Mouse (Mus musculus): ENCODE results near the gene Zfp266. TPM values are rescaled to one million over a fixed set of nuclear protein-coding genes. Genes with fewer than 3 reads are reported as not detected.
A peak's percentile ranks its signal among the peaks of the same experiment; 100 is the strongest.

Zfp266 gene
- polyA plus RNA-seq, 2 experiments = 5.0 to 8.7 TPM

DNA sequence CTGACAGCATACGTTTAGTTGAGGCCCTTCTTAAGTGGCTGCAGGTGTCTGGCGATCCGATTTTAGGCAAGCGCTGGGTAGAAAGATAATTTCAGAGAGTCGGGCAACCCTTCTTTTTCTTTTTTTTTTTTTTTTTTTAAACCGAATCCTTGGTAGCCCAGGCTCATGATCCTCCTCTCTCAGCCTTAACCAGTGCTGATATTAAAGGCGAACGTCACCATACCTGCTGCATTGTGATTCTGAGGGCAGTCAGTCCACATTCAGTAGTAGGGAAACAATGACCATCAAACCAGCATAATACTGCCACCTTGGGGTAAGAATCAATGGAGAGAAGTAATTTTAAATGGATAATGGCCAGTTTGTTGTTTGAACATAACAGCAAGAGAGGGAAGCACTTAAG, 23.9 kb upstream of the Zfp266 start:
- Histone ChIP-seq H3K9me3 (ENCODE audit: control insufficient read depth, low read length) (no peaks in the 10 kb centered on the region), H3K27me3 (ENCODE audit: control insufficient read depth, insufficient read depth, low read length) (no peaks in the 10 kb centered on the region), H3K27ac (no peak overlapping the region), H3K4me3 (ENCODE audit: insufficient read depth in 1 of 2, low read depth in 2 of 2, low read length in 2 of 2) (peak overlapping the region; percentile 40 to 58; a peak in 3 of 4 replicates), H3K9ac (replicated peaks) (no peak overlapping the region; the same call in 1 of the 2 replicates), H3K4me2 (ENCODE audit: low read depth) (peak overlapping the region; percentile 63), H3K36me3 (replicated peaks; ENCODE audit: control insufficient read depth, insufficient read depth, low read depth) (no peaks in the 10 kb centered on the region), H3K4me1 (replicated peaks; ENCODE audit: control insufficient read depth in 2 of 2, insufficient read depth in 2 of 2, low read length in 1 of 2) (peaks cover 0 to 5% of the 10 kb centered on the region in 2 experiments; a peak in 1 of 4 replicates)
- TF ChIP-seq CTCF (IDR thresholded peaks at IDR 0.05; ENCODE audit: low read depth) = peak; percentile 55
- TF ChIP-seq EP300 (IDR thresholded peaks at IDR 0.05; ENCODE audit: low read depth) = no peak
- ATAC-seq (ENCODE audit: insufficient read depth) (peak; percentile 25; the same call in 1 of the 2 replicates), DNase-seq (ENCODE audit: low read depth in 3 of 3, low spot score in 3 of 3) (peak in 2 of 3 experiments; percentile 31 to 36)
- WGBS (ENCODE audit: insufficient replicate concordance) = 16% methylated on average over 8 of the region's 8 CpGs

DNA sequence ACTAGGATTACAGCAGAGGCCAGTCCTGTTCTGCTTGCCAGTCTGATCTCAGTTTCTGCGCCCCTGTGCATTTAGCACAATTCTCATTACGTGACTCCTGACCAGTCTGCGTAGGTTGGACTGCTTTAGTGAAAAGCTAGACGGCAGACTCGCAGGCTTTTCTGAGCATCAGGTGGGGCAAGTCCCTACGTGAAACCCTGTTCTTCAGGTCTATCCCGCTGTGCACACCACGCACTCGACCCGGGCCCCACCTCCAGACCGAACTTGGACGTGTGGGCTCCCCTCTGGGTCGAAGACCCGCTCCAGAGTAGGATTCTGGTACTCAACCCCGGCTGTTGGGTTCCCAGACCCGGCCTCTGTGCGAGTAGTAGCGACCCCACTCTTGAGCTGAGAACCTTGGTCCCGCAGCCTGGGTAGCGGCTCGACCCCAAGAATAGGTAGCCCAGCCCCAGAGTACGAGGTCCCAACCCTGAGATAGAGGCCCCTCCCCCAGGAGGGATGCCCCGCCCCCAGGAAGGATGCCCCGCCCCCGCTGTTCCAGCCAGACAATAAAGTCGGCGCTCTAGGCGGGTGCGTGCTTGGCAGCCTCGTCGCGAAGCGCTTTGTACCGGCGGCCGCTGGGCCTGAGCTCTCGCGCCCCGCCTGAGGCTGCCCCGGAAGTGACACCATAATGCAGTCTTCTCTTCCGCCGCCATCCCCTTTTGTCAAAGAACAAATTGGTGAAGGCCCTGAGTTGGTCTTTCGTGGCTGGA, 23.0 kb upstream of the Zfp266 start:
- 5% methylated on average over 43 of the region's 43 CpGs for WGBS (ENCODE audit: insufficient replicate concordance)
- Histone ChIP-seq H3K4me3 (ENCODE audit: insufficient read depth in 1 of 2, low read depth in 2 of 2, low read length in 2 of 2) (peak overlapping the region; percentile 40 to 58), H3K27me3 (ENCODE audit: control insufficient read depth, insufficient read depth, low read length) (no peaks in the 10 kb centered on the region), H3K27ac (no peak overlapping the region), H3K4me2 (ENCODE audit: low read depth) (peak overlapping the region; percentile 63), H3K9me3 (ENCODE audit: control insufficient read depth, low read length) (no peaks in the 10 kb centered on the region), H3K36me3 (replicated peaks; ENCODE audit: control insufficient read depth, insufficient read depth, low read depth) (no peaks in the 10 kb centered on the region), H3K4me1 (replicated peaks; ENCODE audit: control insufficient read depth in 2 of 2, insufficient read depth in 2 of 2, low read length in 1 of 2) (peaks cover 0 to 5% of the 10 kb centered on the region in 2 experiments; a peak in 1 of 4 replicates), H3K9ac (replicated peaks) (peak overlapping the region; percentile 19)
- DNase-seq (ENCODE audit: low read depth in 3 of 3, low spot score in 3 of 3) = peak; percentile 40 to 54 (median 45)
- peak; percentile 87 for ATAC-seq (ENCODE audit: insufficient read depth)
- TF ChIP-seq EP300 (IDR thresholded peaks at IDR 0.05; ENCODE audit: low read depth) = no peak
- peak; percentile 35; the same call in 1 of the 2 replicates for TF ChIP-seq CTCF (IDR thresholded peaks at IDR 0.05; ENCODE audit: low read depth)

DNA sequence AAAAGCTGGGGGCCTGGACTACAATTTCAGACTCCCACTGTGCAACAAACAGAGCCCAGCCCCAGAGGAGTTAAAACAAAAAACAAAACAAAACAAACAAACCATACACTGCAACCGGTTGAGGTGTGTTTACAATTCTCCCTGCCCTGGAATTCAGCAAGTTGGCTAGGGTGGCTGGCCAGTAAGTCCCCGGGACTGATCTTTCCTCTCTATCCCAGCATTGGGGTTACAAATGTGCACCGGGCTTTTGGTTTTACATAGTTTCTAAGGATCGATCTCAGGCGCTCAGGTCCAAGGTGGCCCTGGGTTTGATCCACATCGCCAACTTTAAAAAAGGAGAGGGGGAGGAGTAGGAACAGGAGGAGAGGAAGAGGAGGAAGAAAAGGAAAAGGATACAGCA, 22.3 kb upstream of the Zfp266 start:
- Histone ChIP-seq H3K9me3 (ENCODE audit: control insufficient read depth, low read length) (no peaks in the 10 kb centered on the region), H3K4me2 (ENCODE audit: low read depth) (no peak overlapping the region), H3K27me3 (ENCODE audit: control insufficient read depth, insufficient read depth, low read length) (no peaks in the 10 kb centered on the region), H3K4me3 (ENCODE audit: insufficient read depth in 1 of 2, low read depth in 2 of 2, low read length in 2 of 2) (no peak overlapping the region), H3K9ac (replicated peaks) (no peak overlapping the region), H3K36me3 (replicated peaks; ENCODE audit: control insufficient read depth, insufficient read depth, low read depth) (no peaks in the 10 kb centered on the region), H3K27ac (no peak overlapping the region), H3K4me1 (replicated peaks; ENCODE audit: control insufficient read depth in 2 of 2, insufficient read depth in 2 of 2, low read length in 1 of 2) (peaks cover 0 to 5% of the 10 kb centered on the region in 2 experiments; a peak in 1 of 4 replicates)
- DNase-seq (ENCODE audit: low read depth in 3 of 3, low spot score in 3 of 3) = no peak
- no peak for ATAC-seq (ENCODE audit: insufficient read depth)
- WGBS (ENCODE audit: insufficient replicate concordance) = 46% methylated on average over 6 of the region's 6 CpGs
- TF ChIP-seq CTCF (IDR thresholded peaks at IDR 0.05; ENCODE audit: low read depth) = no peak
- no peak for TF ChIP-seq EP300 (IDR thresholded peaks at IDR 0.05; ENCODE audit: low read depth)

DNA sequence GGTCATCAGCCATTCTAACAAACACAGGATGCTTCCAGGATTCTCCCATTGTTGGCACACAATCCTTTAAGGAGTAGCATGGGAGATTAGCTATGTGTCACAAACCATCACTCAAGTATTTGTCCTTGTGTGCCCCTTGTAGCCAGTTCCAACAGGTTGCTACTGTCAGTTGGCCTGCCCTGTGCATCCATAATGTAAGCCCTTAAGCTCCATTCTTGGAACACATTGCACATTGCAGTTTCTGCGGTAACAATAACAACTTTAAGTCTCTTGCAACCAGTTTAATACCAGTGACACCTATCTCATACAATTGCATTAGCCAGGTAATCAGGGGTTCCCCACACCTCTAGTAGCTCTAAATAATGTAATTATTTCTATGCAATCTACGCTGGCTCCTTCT, 15.4 kb upstream of the Zfp266 start:
- no peaks in the 10 kb centered on the region for H3K4me1 ChIP-seq (replicated peaks; ENCODE audit: control insufficient read depth in 2 of 2, insufficient read depth in 2 of 2, low read length in 1 of 2)
- no peak overlapping the region for H3K27ac ChIP-seq
- H3K4me3 ChIP-seq (ENCODE audit: insufficient read depth in 1 of 2, low read depth in 2 of 2, low read length in 2 of 2) = no peak overlapping the region
- DNase-seq (ENCODE audit: low read depth in 3 of 3, low spot score in 3 of 3) (no peak), ATAC-seq (ENCODE audit: insufficient read depth) (no peak)
- no peak for TF ChIP-seq CTCF (IDR thresholded peaks at IDR 0.05; ENCODE audit: low read depth)
- no peak for TF ChIP-seq EP300 (IDR thresholded peaks at IDR 0.05; ENCODE audit: low read depth)
- H3K4me2 ChIP-seq (ENCODE audit: low read depth) = no peak overlapping the region
- no peaks in the 10 kb centered on the region for H3K36me3 ChIP-seq (replicated peaks; ENCODE audit: control insufficient read depth, insufficient read depth, low read depth)
- no peaks in the 10 kb centered on the region; the same call in 1 of the 2 replicates for H3K27me3 ChIP-seq (ENCODE audit: control insufficient read depth, insufficient read depth, low read length)
- H3K9me3 ChIP-seq (ENCODE audit: control insufficient read depth, low read length) = no peaks in the 10 kb centered on the region
- WGBS (ENCODE audit: insufficient replicate concordance) = 69% methylated on average over 2 of the region's 2 CpGs
- no peak overlapping the region for H3K9ac ChIP-seq (replicated peaks)

DNA sequence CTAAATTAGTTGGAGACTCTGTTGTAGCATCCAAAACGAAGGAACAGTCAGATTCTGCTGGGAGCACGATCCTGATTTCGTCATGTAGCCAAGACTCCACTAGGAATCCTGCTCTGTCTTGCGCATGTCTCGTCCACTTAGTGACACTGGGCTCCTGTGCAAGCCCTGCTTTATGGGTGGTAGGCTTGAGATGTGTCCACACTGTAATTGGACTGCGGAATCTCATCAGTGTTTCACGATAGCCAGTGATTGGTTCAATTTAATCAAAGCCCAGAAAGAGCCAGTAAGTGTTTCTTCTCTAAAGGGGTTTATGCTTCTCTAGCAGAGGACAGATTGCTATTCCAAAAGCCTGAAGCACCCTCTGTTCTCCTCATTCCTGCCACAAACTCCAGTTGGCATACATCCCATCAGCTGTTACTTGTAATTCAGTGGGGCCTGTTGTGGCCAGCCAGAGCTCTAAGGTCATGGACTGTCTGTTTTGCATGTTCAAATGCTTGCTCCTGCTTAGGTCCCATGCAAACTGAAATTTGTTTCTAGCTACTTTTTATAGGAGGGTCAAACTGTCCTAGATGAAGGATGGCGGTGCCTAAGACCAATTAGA, 13.2 kb upstream of the Zfp266 start:
- no peaks in the 10 kb centered on the region for H3K4me1 ChIP-seq (replicated peaks; ENCODE audit: control insufficient read depth in 2 of 2, insufficient read depth in 2 of 2, low read length in 1 of 2)
- no peaks in the 10 kb centered on the region for H3K9me3 ChIP-seq (ENCODE audit: control insufficient read depth, low read length)
- TF ChIP-seq CTCF (IDR thresholded peaks at IDR 0.05; ENCODE audit: low read depth) = no peak
- TF ChIP-seq EP300 (IDR thresholded peaks at IDR 0.05; ENCODE audit: low read depth) = no peak
- H3K36me3 ChIP-seq (replicated peaks; ENCODE audit: control insufficient read depth, insufficient read depth, low read depth) = no peaks in the 10 kb centered on the region
- H3K4me2 ChIP-seq (ENCODE audit: low read depth) = no peak overlapping the region
- WGBS (ENCODE audit: insufficient replicate concordance) = 58% methylated on average over 8 of the region's 8 CpGs
- no peak overlapping the region for H3K9ac ChIP-seq (replicated peaks)
- H3K4me3 ChIP-seq (ENCODE audit: insufficient read depth in 1 of 2, low read depth in 2 of 2, low read length in 2 of 2) = no peak overlapping the region
- no peaks in the 10 kb centered on the region; the same call in none of the 2 replicates for H3K27me3 ChIP-seq (ENCODE audit: control insufficient read depth, insufficient read depth, low read length)
- H3K27ac ChIP-seq = no peak overlapping the region
- DNase-seq (ENCODE audit: low read depth in 3 of 3, low spot score in 3 of 3) (no peak), ATAC-seq (ENCODE audit: insufficient read depth) (no peak)
